Mouse (Mus musculus) liver, embryonic 11.5 days (tissue): ENCODE data around the gene Btbd9. TPM values are rescaled to one million over a fixed set of nuclear protein-coding genes. Genes with fewer than 3 reads are reported as not detected.

ENCODE experiments used
- ATAC-seq: fragments of 200-750 bp; cut with Nextera tagmentation; replicated peaks from 2 replicates; pipeline ENCODE4 v1.8.0; 2017; ENCODE audit warnings: moderate number of reproducible peaks, mild to moderate bottlenecking, moderate TSS enrichment, moderate library complexity; ENCODE audit not compliant: low FRiP score
- DNase-seq: peaks from one replicate; pipeline ENCODE4 v3.0.0-alpha.2; 2017; ENCODE audit warnings: low spot score
- H3K27ac ChIP-seq: fragments of 300-500 bp; sonication (generic); 2 replicates; pipeline ENCODE4 v1.5.1; 2014; ENCODE audit warnings: mild to moderate bottlenecking, low read depth, low read length, control low read depth
- H3K27me3 ChIP-seq: fragments of 300-500 bp; sonication (generic); replicated peaks from 2 replicates; pipeline ENCODE4 v1.6.1; 2014; ENCODE audit warnings: low read length, mixed read lengths; ENCODE audit not compliant: control insufficient read depth, insufficient read depth
- H3K36me3 ChIP-seq: fragments of 300-500 bp; sonication (generic); 2 replicates; pipeline ENCODE4 v1.6.1; 2014; ENCODE audit warnings: mild to moderate bottlenecking, low read length, moderate library complexity, mixed read lengths; ENCODE audit not compliant: control insufficient read depth, insufficient read depth
- H3K4me1 ChIP-seq: fragments of 300-500 bp; sonication (generic); replicated peaks from 2 replicates; pipeline ENCODE4 v1.6.1; 2014; ENCODE audit warnings: low read length, mixed read lengths; ENCODE audit not compliant: control insufficient read depth, insufficient read depth
- H3K4me2 ChIP-seq: fragments of 300-500 bp; sonication (generic); 2 replicates; pipeline ENCODE4 v1.6.1; 2014; ENCODE audit warnings: mild to moderate bottlenecking, control low read depth, moderate library complexity
- H3K4me3 ChIP-seq: fragments of 300-500 bp; sonication (generic); 2 replicates; pipeline ENCODE4 v1.5.1; 2014; ENCODE audit warnings: low read depth, low read length, control low read depth
- H3K9ac ChIP-seq: fragments of 300-500 bp; sonication (generic); 2 replicates; pipeline ENCODE4 v1.6.1; 2014; ENCODE audit warnings: low read depth, low read length, control low read depth
- H3K9me3 ChIP-seq: fragments of 300-500 bp; sonication (generic); 2 replicates; pipeline ENCODE4 v1.6.1; 2016; ENCODE audit warnings: low read length, inconsistent platforms, mixed read lengths; ENCODE audit not compliant: control insufficient read depth
- WGBS: fragments of 180-500 bp; shearing (Covaris S2); extraction: QIAGEN DNeasy Blood & Tissue Kit; methylation state at CpG from one replicate; pipeline ENCODE4 v1.1.7; 2014; 5-methylcytosine and 5-hydroxymethylcytosine counted together
- polyA plus RNA-seq: library from polyadenylated mRNA; unstranded; fragments of >200 nt; fragmentation: Nextera tagmentation; extraction: Ambion mirVana; gene quantifications from 2 replicates; pipeline ENCODE4 v1.2.1, GENCODE M21; 2014

The Btbd9 gene
- polyA plus RNA-seq, 1 experiment from 2014 or later: 33.4 TPM

DNA sequence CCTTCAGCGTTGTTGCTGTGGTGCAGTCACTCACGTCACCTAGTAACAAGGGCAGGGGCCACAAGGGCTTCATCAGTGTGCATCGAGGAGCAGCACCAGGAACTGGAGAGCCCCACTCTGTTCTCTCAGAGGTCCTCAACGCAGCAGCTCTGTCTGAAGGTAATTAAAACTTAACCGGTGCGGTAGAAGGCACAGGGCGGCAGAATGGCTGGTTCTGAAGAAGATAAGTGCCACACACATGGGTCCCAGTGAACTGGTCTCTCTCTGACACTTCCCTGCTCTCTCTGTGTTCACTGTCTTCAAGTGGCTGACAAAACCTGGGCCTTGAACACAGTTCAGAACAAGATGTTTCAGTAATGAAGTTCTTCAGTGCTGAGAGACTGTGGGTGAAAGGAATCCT is 239.5 kb downstream of the Btbd9 start:
- 65% methylated on average over 7 of the region's 7 CpGs for WGBS
- Histone ChIP-seq H3K9me3 (no peaks in the 10 kb centered on the region), H3K9ac (no peak overlapping the region), H3K27ac (no peak overlapping the region), H3K4me3 (no peak overlapping the region), H3K36me3 (no peaks in the 10 kb centered on the region), H3K4me1 (peaks cover 12% of the 10 kb centered on the region; the same call in 1 of the 2 replicates), H3K27me3 (no peaks in the 10 kb centered on the region), H3K4me2 (no peak overlapping the region)
- DNase-seq (no peak), ATAC-seq (no peak)

DNA sequence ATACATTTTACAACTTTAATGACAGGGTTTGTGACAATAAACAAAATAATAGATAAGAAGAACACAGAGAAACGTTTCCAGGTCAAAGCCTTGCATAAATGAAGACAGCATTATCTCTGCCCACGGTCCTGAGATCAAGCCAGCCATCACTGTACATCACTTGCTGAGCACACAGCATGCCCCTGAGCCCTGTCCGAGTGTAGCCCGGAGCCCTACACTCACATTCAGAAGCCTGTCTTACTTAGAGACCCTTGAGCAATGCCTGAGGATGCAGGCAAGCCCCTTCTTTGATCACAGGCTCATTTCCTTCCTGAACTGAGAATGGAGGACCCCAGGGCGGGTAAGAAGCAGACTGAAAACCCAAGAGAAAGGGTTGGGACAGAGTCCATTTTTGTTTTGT is 240.0 kb downstream of the Btbd9 start:
- DNase-seq: no peak

DNA sequence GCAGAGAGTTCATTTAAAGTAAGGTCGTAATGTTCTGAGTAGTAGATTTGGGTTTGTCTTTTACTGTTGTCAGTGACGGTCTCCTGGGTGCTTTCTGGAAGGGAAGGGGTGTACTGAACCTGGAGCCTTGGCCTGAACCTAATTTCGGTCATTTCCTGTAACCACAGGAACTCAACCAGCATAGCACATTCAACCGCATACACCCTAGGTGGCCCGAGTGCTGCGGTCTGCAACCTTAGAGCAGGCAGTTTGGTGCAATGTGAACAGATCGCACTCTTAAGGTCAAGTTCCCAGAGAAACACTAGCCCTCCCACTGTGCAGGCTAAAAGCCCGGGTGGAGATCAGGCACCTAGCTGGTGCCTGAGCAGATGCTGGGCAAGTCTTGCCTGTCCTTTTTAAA is 240.5 kb downstream of the Btbd9 start:
- H3K4me3 ChIP-seq: no peak overlapping the region
- H3K36me3 ChIP-seq: no peaks in the 10 kb centered on the region
- no peak overlapping the region for H3K4me2 ChIP-seq
- no peak overlapping the region for H3K27ac ChIP-seq
- no peak overlapping the region for H3K9ac ChIP-seq
- no peaks in the 10 kb centered on the region for H3K27me3 ChIP-seq
- DNase-seq (no peak), ATAC-seq (no peak)
- 32% methylated on average over 8 of the region's 8 CpGs for WGBS
- H3K9me3 ChIP-seq: no peaks in the 10 kb centered on the region
- H3K4me1 ChIP-seq: peaks cover 12% of the 10 kb centered on the region; the same call in 1 of the 2 replicates

More for the DNA sequence above, 240.0 kb downstream of the Btbd9 start:
- no peaks in the 10 kb centered on the region for H3K9me3 ChIP-seq
- peaks cover 12% of the 10 kb centered on the region; the same call in 1 of the 2 replicates for H3K4me1 ChIP-seq
- no peak overlapping the region for H3K4me2 ChIP-seq
- WGBS: 33% methylated on average over 5 of the region's 5 CpGs
- H3K36me3 ChIP-seq: no peaks in the 10 kb centered on the region
- no peak overlapping the region for H3K9ac ChIP-seq
- no peak overlapping the region for H3K4me3 ChIP-seq
- no peak for ATAC-seq
- no peak overlapping the region for H3K27ac ChIP-seq
- no peaks in the 10 kb centered on the region for H3K27me3 ChIP-seq

DNA sequence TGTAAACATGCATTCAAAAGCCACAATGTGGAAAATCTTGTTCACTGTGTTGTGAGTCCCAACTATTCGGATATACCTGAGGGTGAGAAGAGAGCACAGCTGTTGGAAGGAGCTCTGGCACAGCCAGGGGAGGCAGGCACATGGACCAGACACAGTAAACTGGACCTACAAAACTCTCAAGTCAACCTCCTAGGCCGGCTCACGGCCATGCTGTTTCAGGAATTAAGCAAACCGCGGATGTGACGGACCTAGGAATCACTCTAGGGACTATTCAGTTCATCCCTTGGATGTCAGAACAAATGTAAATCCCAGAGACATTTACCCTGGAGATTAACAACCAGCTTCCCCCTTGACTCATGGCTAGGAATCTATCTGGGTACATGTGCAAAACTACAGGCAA is 242.0 kb downstream of the Btbd9 start:
- H3K27me3 ChIP-seq: no peaks in the 10 kb centered on the region
- peaks cover 12% of the 10 kb centered on the region; the same call in 1 of the 2 replicates for H3K4me1 ChIP-seq
- DNase-seq (no peak), ATAC-seq (no peak)
- H3K9ac ChIP-seq: no peak overlapping the region
- 92% methylated on average over 6 of the region's 6 CpGs for WGBS
- H3K36me3 ChIP-seq: no peaks in the 10 kb centered on the region
- no peak overlapping the region for H3K4me2 ChIP-seq
- H3K9me3 ChIP-seq: no peaks in the 10 kb centered on the region
- H3K4me3 ChIP-seq: no peak overlapping the region
- no peak overlapping the region for H3K27ac ChIP-seq

DNA sequence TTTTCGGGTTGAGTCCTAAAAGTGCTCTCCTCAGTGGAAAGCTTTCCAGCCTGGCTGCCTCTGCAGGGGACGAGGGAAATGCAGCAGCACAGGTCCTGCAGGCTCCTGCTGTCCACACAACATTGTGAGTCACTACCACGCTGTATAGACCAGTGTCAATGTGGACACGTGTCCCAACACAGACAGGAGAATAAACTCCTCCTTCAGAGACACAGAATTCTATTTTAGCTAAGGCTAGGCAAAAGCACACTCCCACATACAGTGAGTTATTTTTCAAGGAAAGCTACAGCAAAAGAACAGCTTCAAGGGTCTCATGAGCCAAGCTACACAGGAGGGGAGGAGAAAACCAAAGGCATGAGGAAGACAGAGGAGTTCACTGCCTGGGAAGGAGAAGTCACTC is 243.2 kb downstream of the Btbd9 start:
- WGBS: 80% methylated on average over 4 of the region's 4 CpGs
- no peaks in the 10 kb centered on the region for H3K9me3 ChIP-seq
- no peak overlapping the region for H3K4me3 ChIP-seq
- H3K27me3 ChIP-seq: no peaks in the 10 kb centered on the region
- H3K4me1 ChIP-seq: peaks cover 12% of the 10 kb centered on the region; the same call in 1 of the 2 replicates
- H3K36me3 ChIP-seq: no peaks in the 10 kb centered on the region
- H3K9ac ChIP-seq: no peak overlapping the region
- no peak overlapping the region for H3K4me2 ChIP-seq
- no peak overlapping the region for H3K27ac ChIP-seq
- DNase-seq (no peak), ATAC-seq (no peak)

DNA sequence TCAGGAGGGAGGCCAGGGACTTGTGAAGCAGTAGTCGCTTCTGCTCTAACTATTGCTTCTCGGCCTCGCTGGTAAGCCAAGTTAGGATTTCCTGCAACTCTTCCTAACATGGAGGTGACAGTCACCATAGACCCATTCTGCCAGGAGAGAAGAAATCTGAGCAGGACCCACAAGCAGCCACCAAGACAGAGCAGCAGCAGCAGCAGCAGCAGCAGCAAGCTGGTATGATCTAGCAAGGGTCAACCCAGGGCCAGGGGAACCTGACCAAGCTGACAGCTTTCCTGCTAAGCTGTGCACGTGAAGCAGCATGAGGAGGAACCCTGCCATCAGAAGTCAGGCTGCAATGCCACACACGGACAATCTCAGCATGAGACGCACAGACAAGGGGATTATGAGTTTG is 244.9 kb downstream of the Btbd9 start:
- DNase-seq (no peak), ATAC-seq (no peak)
- Histone ChIP-seq H3K27ac (no peak overlapping the region), H3K4me3 (no peak overlapping the region), H3K9me3 (no peaks in the 10 kb centered on the region), H3K27me3 (no peaks in the 10 kb centered on the region), H3K4me1 (peaks cover 6% of the 10 kb centered on the region; the same call in 1 of the 2 replicates), H3K4me2 (no peak overlapping the region), H3K9ac (no peak overlapping the region), H3K36me3 (no peaks in the 10 kb centered on the region)
- 73% methylated on average over 6 of the region's 6 CpGs for WGBS

DNA sequence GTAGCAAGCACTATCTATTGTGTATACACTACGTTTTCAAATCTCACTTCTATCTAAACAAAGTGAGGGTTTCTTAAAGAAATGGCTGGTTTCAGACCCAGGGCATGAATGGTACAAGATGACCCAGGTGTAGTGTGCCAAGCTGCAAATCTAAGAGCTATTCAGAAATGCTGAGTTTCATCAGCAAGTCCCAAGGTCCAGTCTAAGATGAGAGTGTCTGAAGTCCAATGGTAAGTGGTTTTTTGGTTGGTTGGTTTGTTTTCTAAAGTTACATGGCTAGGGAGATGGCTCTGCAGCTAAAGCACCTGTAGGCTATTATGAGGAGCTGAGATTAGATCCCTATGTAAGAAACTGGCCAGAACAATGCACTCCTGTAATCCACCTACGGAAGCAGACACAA is 246.8 kb downstream of the Btbd9 start:
- Histone ChIP-seq H3K9ac (no peak overlapping the region), H3K4me3 (no peak overlapping the region), H3K4me2 (no peak overlapping the region), H3K4me1 (no peaks in the 10 kb centered on the region; the same call in 1 of the 2 replicates), H3K27ac (no peak overlapping the region), H3K27me3 (no peaks in the 10 kb centered on the region), H3K36me3 (no peaks in the 10 kb centered on the region), H3K9me3 (no peaks in the 10 kb centered on the region)
- DNase-seq (no peak), ATAC-seq (no peak)
- WGBS: 79% methylated on average over 2 of the region's 2 CpGs

DNA sequence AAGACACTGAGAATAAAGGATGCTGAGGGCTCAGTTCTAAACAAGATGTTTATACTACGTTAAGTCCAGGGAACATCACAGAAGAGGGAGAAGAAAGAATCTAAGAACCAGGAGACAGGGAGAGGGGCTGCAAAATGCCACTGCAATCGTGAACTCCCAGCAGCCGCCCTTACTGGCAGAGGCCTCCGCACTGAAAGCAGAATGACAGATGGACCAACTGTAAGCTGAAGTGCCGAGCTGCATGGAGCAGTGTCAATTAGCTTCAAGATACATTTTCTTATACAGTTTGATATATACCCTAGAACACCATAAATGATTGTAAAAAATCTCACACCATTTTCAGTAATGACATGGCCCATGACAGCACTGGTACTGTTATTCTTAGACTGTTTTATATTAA is 247.4 kb downstream of the Btbd9 start:
- no peak for DNase-seq
- Histone ChIP-seq H3K27ac (no peak overlapping the region), H3K27me3 (no peaks in the 10 kb centered on the region), H3K4me3 (no peak overlapping the region), H3K4me2 (no peak overlapping the region), H3K9ac (no peak overlapping the region), H3K9me3 (no peaks in the 10 kb centered on the region), H3K36me3 (no peaks in the 10 kb centered on the region), H3K4me1 (no peaks in the 10 kb centered on the region; the same call in 1 of the 2 replicates)
- WGBS: 71% methylated on average over 5 of the region's 5 CpGs
- no peak for ATAC-seq

DNA sequence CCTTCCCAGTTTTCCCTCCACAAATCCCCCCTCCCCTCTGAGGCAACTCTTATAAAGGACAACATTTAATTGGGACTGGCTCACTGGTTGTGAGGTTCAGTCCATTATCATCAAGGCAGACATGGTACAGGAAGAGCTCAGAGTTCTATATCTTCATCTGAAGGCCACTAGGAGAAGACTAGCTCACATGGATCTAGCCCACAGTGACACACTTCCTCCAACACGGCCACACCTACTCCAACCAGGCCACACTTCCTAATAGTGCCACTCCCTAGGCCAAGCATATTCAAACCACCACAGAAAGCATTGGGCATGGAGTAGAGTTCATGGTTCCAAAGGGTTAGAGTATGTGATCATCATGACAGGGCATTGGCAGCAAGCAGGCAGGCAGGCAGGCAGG is 249.4 kb downstream of the Btbd9 start:
- no peak for ATAC-seq
- 52% methylated on average over 1 of the region's 1 CpGs for WGBS

More for the DNA sequence above, 249.4 kb downstream of the Btbd9 start:
- H3K4me2 ChIP-seq: no peak overlapping the region
- no peaks in the 10 kb centered on the region for H3K9me3 ChIP-seq
- DNase-seq: no peak
- no peak overlapping the region for H3K9ac ChIP-seq
- H3K4me3 ChIP-seq: no peak overlapping the region
- no peaks in the 10 kb centered on the region for H3K36me3 ChIP-seq
- H3K27ac ChIP-seq: no peak overlapping the region
- H3K27me3 ChIP-seq: no peaks in the 10 kb centered on the region
- no peaks in the 10 kb centered on the region; the same call in 1 of the 2 replicates for H3K4me1 ChIP-seq
